Mouse (Mus musculus): ENCODE data around the gene Hnrnpl.

Hnrnpl gene

GRCm38 (mm10) chr7:28829821-28830220 lies 21.5 kb downstream of the Hnrnpl start:
- DNase-seq (ENCODE audit: low read depth, low spot score): no peak

GRCm38 (mm10) chr7:28830981-28831380 lies 22.6 kb downstream of the Hnrnpl start:
- no peak for DNase-seq (ENCODE audit: low read depth, low spot score)

- DNase-seq (ENCODE audit: low read depth, low spot score): no peak
These were observed 23.2 kb downstream of the Hnrnpl start for GRCm38 (mm10) chr7:28831411-28832125.

GRCm38 (mm10) chr7:28832137-28832536 lies 23.8 kb downstream of the Hnrnpl start:
- no peak for DNase-seq (ENCODE audit: low read depth, low spot score)

- DNase-seq (ENCODE audit: low read depth, low spot score): no peak
These were observed 25.5 kb downstream of the Hnrnpl start, which contains the start of gene Lgals4 for GRCm38 (mm10) chr7:28833723-28834347. Gene Lgals4, plus strand, starts transcription at chr7:28833854.

DNA sequence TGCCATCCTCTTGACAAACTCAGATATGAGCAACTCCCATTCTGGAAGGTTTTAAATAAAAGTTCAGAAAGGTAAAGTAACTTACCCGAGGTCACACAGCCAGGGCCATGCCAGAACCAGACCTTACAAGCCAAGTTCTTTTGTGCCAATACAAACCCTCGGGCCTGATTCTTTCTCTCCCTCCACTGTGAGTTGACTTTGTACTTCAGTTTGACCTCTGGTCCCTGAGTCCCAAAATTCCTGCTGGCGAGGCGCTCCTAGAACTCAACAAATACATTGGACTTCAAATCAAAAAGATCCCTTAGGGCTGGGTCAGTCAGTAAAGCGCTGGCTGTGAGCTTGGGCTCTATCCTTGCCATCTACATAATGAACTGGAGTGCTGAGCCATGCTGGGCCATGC lies 28.6 kb downstream of the Hnrnpl start:
- no peak for DNase-seq (ENCODE audit: low read depth, low spot score)

- no peak for DNase-seq (ENCODE audit: low read depth, low spot score)
These were observed 30.0 kb downstream of the Hnrnpl start for GRCm38 (mm10) chr7:28838331-28838730.

DNA sequence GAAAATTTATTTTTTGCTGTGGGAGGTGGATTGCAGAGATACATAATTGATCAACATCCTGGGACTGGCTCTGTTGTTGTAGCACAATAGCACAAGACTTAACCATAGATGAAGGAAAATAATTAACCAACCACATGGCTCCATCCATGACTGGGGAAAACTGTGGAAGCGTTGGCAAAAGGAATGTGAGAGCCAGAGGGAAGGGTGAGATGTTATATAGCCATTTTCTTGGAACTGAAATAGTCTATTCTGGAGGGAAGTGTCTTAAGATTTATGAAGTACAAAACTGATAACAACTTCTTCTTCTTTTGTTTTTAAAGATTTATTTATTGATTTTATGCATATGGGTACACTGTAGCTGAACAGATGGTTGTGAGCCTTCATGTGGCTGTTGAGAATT lies 38.9 kb downstream of the Hnrnpl start:
- no peak for DNase-seq (ENCODE audit: low read depth, low spot score)

GRCm38 (mm10) chr7:28849700-28850236 lies 41.4 kb downstream of the Hnrnpl start:
- DNase-seq (ENCODE audit: low read depth, low spot score): no peak

- DNase-seq (ENCODE audit: low read depth, low spot score): no peak
These were observed 42.3 kb downstream of the Hnrnpl start for GRCm38 (mm10) chr7:28850642-28851041.

- no peak for DNase-seq (ENCODE audit: low read depth, low spot score)
These were observed 51.6 kb downstream of the Hnrnpl start for GRCm38 (mm10) chr7:28859953-28860352.

DNA sequence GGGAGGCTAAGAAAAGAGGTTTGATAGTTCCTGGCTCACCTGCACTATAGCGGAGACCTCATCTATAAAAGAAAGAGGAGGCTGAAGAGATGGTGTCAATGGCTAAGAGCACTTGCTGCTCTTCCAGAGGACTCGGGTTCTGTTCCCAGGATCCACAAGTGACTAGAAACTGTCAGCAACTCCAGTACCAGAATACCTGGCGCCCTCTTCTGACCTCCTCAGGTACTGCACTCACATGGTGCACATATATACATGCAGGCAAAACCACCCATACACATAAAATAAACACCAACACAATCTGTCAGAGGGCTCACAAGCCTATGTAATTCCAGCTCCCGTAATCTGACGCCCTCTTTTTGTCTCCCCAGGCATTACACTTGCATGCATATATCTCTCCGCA lies 52.6 kb downstream of the Hnrnpl start:
- no peak for DNase-seq (ENCODE audit: low read depth, low spot score)

- peak; percentile 84 for DNase-seq (ENCODE audit: low read depth, low spot score)
These were observed 54.6 kb downstream of the Hnrnpl start for GRCm38 (mm10) chr7:28862817-28863499.

DNA sequence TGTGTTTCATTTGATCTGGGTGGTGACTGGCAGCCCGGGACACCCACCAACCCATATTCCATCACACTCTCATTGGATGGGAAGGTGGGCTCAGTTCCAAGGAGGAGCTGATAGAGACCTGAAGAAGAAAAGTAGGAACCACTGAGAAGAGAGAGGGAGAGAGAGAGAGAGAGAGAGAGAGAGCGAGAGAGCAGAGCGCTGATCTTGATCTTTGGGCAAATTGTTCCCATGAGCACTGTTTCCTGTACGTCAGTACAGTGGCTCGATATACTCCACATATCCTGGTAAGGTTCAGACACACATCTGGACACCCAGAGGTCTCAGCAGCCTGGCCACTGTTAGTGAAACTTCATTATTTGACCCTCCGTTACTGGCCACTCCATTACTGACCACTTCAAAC lies 55.2 kb downstream of the Hnrnpl start, which contains the start of gene Lgals7:
TSS of gene Lgals7 (plus strand) at position 314 of the 400 bp plus-strand sequence.
- no peak for DNase-seq (ENCODE audit: low read depth, low spot score)

- no peak for DNase-seq (ENCODE audit: low read depth, low spot score)
These were observed 56.0 kb downstream of the Hnrnpl start for GRCm38 (mm10) chr7:28864288-28864750.

DNA sequence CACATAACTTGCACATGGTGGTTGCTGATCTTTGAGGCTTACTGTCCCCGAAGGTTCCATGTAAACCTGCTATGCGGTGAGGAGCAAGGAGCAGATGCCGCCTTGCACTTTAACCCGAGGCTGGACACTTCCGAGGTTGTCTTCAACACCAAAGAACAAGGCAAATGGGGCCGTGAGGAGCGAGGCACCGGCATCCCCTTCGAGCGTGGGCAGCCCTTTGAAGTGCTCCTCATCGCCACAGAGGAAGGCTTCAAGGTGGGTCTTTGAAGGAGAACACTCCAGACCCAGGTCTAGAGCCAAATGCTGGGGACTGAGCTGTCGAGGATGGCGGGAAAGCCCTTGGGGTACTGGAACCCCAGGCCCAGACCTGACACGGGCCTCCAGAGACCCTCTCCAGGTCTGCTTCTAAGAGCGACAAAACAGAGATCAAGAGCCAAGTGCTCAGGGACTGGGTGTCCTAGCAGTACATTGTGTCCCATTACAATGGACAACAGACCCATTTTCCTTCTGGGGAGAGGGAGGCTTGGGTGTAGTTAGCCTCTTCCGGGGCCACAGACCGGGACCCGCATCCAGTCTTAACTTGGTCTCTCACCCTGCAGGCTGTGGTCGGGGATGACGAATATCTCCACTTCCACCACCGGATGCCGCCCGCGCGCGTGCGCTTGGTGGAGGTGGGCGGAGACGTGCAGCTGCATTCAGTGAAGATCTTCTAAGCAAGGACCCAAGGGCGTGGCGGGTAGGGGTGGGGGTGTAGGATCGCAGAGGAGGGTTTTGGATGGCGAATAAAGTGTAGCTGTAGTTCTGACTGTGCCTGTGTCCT lies 57.4 kb downstream of the Hnrnpl start:
- peak; percentile 62 for DNase-seq (ENCODE audit: low read depth, low spot score)

DNA sequence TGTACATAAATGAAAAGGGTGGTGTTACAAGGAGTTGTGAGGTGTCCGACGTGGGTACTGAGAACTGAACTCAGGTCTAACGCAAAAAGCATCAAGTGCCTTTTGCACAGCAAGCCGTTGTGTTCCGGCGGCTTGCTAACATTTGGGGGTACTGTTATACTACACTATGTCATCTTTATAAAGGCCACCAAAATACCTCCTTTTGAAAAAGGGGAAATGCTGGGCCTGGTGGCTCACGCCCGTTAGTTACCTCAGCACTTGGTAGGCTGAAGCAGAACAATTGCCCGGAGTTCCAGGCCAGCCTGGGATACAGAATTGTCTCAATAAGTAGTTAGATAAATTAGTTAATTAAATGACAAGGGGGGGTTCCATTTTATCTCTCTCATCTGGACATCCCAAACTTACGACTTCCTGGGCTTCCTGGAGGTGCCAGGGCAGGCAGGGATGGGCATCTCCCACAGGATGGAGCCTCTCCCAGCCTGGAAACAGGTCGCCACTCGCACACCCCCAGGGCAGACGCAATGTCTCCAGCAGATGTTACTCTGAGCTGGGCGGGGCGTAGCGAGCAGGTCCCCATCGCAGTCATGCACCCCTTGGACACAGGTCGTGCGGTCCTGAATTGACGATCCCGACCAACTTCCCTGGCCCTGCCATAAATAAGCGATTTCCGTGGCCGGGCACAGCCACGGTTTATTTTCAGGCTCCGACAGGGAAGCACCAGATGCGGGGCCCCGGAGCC lies 58.6 kb downstream of the Hnrnpl start:
- no peak for DNase-seq (ENCODE audit: low read depth, low spot score)

GRCm38 (mm10) chr7:28867508-28868340 lies 59.4 kb downstream of the Hnrnpl start:
- DNase-seq (ENCODE audit: low read depth, low spot score): peak; percentile 23

DNA sequence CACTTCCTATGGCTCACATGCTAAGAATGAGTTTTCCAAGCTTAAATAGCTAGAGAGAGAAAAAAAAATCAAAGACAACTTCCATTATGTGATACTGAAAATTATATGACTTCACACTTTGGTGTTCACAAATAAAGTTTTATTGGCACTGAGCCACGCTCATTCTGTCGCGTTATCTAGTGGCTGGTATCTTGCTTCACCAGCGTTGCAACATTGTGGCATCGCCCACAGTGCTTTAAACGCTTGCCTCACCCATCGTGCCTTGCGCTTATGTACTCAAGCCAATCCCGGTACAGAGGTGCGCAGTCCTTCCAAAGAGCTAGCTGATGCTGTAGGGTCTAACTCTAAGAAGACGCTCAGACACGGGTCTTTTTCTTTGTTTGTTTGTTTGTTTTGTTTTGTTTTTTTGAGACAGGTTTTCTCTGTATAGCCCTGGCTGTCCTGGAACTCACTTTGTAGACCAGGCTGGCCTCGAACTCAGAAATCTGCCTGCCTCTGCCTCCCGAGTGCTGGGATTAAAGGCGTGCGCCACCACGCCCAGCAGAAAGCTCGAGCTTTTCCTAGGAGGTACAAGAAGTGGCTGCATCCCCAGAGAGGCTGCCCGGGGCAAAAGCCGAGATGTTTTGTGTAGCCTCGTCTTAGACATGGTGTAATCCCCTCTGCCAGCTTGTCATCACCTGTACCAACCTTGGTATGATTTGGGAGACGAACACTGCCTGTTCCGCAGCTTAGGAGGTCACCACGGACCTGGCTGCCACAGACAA lies 62.7 kb downstream of the Hnrnpl start:
- no peak for DNase-seq (ENCODE audit: low read depth, low spot score)

Measured in telencephalon, adult 2 months (tissue).